Mouse (Mus musculus) midbrain, embryonic 13.5 days (tissue): Measurements from ENCODE around the gene Olfr871. TPM values are rescaled to one million over a fixed set of nuclear protein-coding genes. Genes with fewer than 3 reads are reported as not detected.
"Not testable (repeated sequence)": the region's sequence is repeated elsewhere in the genome, so short reads cannot be mapped to it uniquely, and the experiment has no call there.

Experiments used
- ATAC-seq: fragments of 200-750 bp; cut with Nextera tagmentation; 2 replicates; pipeline ENCODE4 v1.8.0; 2017; ENCODE audit warnings: mild to moderate bottlenecking, moderate TSS enrichment, moderate library complexity
- H3K27ac ChIP-seq: fragments of 300-500 bp; sonication (generic); 2 replicates; pipeline ENCODE4 v1.5.1; 2015; ENCODE audit warnings: inconsistent platforms, mild to moderate bottlenecking, moderate library complexity
- H3K27me3 ChIP-seq: fragments of 300-500 bp; sonication (generic); 2 replicates; pipeline ENCODE4 v1.6.1; 2015; ENCODE audit warnings: mild to moderate bottlenecking, inconsistent platforms
- H3K36me3 ChIP-seq: fragments of 300-500 bp; sonication (generic); 2 replicates; pipeline ENCODE4 v1.6.1; 2015; ENCODE audit warnings: mild to moderate bottlenecking, inconsistent platforms
- H3K4me1 ChIP-seq: fragments of 300-500 bp; sonication (generic); replicated peaks from 2 replicates; pipeline ENCODE4 v1.6.1; 2015; ENCODE audit warnings: inconsistent platforms
- H3K4me2 ChIP-seq: fragments of 300-500 bp; sonication (generic); replicated peaks from 2 replicates; pipeline ENCODE4 v1.6.1; 2015; ENCODE audit warnings: moderate library complexity, mild to moderate bottlenecking, inconsistent platforms
- H3K4me3 ChIP-seq: fragments of 300-500 bp; sonication (generic); replicated peaks from 2 replicates; pipeline ENCODE4 v1.5.1; 2015; ENCODE audit warnings: mild to moderate bottlenecking, inconsistent platforms
- H3K9ac ChIP-seq: fragments of 300-500 bp; sonication (generic); replicated peaks from 2 replicates; pipeline ENCODE4 v1.6.1; 2015; ENCODE audit warnings: mild to moderate bottlenecking, inconsistent platforms
- H3K9me3 ChIP-seq: fragments of 300-500 bp; sonication (generic); 2 replicates; pipeline ENCODE4 v1.6.1; 2016; ENCODE audit warnings: mild to moderate bottlenecking, inconsistent platforms
- WGBS: fragments of 180-500 bp; shearing (Covaris S2); methylation state at CpG from one replicate; pipeline ENCODE4 v1.1.7; 2015; 5-methylcytosine and 5-hydroxymethylcytosine counted together
- polyA plus RNA-seq: library from polyadenylated mRNA; unstranded; fragments of >200 nt; fragmentation: Nextera tagmentation; extraction: Ambion mirVana; gene quantifications from 2 replicates; pipeline ENCODE4 v1.2.1, GENCODE M21; 2015

The Olfr871 gene
- polyA plus RNA-seq: not detected in 2 replicates

- Histone ChIP-seq H3K4me1 (no peaks in the 10 kb centered on the region), H3K4me2 (no peak within 1 kb of the TSS), H3K4me3 (no peak within 1 kb of the TSS), H3K27ac (no peak within 1 kb of the TSS), H3K27me3 (no peaks in the 10 kb centered on the region), H3K9me3 (peaks cover 4% of the 10 kb centered on the region), H3K9ac (no peak within 1 kb of the TSS), H3K36me3 (no peaks in the 10 kb centered on the region)
- ATAC-seq: no peak
Measured at GRCm38 (mm10) chr9:20211907-20212306, at the start of gene Olfr871. Gene Olfr871, plus strand, starts transcription at chr9:20212207.

GRCm38 (mm10) chr9:20173957-20174356, 38.0 kb upstream of the Olfr871 start, which contains the start of gene Olfr870:
Gene Olfr870, minus strand, starts transcription at chr9:20174057.
- Histone ChIP-seq H3K4me3 (no peak within 1 kb of the TSS), H3K9ac (no peak within 1 kb of the TSS), H3K36me3 (no peaks in the 10 kb centered on the region), H3K27ac (no peak within 1 kb of the TSS), H3K4me1 (no peaks in the 10 kb centered on the region), H3K9me3 (peaks cover 14% of the 10 kb centered on the region), H3K27me3 (no peaks in the 10 kb centered on the region), H3K4me2 (no peak within 1 kb of the TSS)
- no peak for ATAC-seq
- WGBS: 77% methylated on average over 2 of the region's 2 CpGs

GRCm38 (mm10) chr9:20179463-20179862, 32.5 kb upstream of the Olfr871 start:
- Histone ChIP-seq H3K36me3 (no peaks in the 10 kb centered on the region), H3K27ac (no peak overlapping the region), H3K4me1 (no peaks in the 10 kb centered on the region), H3K4me2 (no peak overlapping the region), H3K9ac (no peak overlapping the region), H3K9me3 (peaks cover 35% of the 10 kb centered on the region; the same call in 1 of the 2 replicates), H3K27me3 (no peaks in the 10 kb centered on the region), H3K4me3 (no peak overlapping the region)
- 73% methylated on average over 5 of the region's 5 CpGs for WGBS
- no peak for ATAC-seq

GRCm38 (mm10) chr9:20202131-20202530, 9.9 kb upstream of the Olfr871 start:
- Histone ChIP-seq H3K27me3 (no peaks in the 10 kb centered on the region), H3K4me1 (no peaks in the 10 kb centered on the region), H3K27ac (no peak overlapping the region), H3K9ac (no peak overlapping the region), H3K4me2 (no peak overlapping the region), H3K36me3 (no peaks in the 10 kb centered on the region), H3K4me3 (no peak overlapping the region), H3K9me3 (0 out of 2 replicates have a peak, but pooled peaks cover 6% of the 10 kb centered on the region)
- no peak for ATAC-seq
- 80% methylated on average over 1 of the region's 1 CpGs for WGBS

- not testable (repeated sequence) for H3K4me1 ChIP-seq, H3K9me3 ChIP-seq, H3K9ac ChIP-seq, H3K4me2 ChIP-seq, H3K4me3 ChIP-seq, H3K27ac ChIP-seq, H3K27me3 ChIP-seq, ATAC-seq, H3K36me3 ChIP-seq
- 93% methylated on average over 7 of the region's 7 CpGs for WGBS
Measured at GRCm38 (mm10) chr9:20203413-20203984, 8.5 kb upstream of the Olfr871 start.

- H3K36me3 ChIP-seq: no peaks in the 10 kb centered on the region
- no peak overlapping the region for H3K9ac ChIP-seq
- H3K9me3 ChIP-seq: 0 out of 2 replicates have a peak, but pooled peaks cover 2% of the 10 kb centered on the region
- H3K27me3 ChIP-seq: no peaks in the 10 kb centered on the region
- ATAC-seq: no peak
- no peaks in the 10 kb centered on the region for H3K4me1 ChIP-seq
- H3K4me2 ChIP-seq: no peak overlapping the region
- WGBS: 42% methylated on average over 1 of the region's 1 CpGs
- H3K4me3 ChIP-seq: no peak overlapping the region
- H3K27ac ChIP-seq: no peak overlapping the region
Measured at GRCm38 (mm10) chr9:20210812-20211211, 1.2 kb upstream of the Olfr871 start.

GRCm38 (mm10) chr9:20211477-20211876, 530 bp upstream of the Olfr871 start:
- Histone ChIP-seq H3K4me3 (no peak overlapping the region), H3K4me1 (no peaks in the 10 kb centered on the region), H3K36me3 (no peaks in the 10 kb centered on the region), H3K4me2 (no peak overlapping the region), H3K27ac (no peak overlapping the region), H3K27me3 (no peaks in the 10 kb centered on the region), H3K9ac (no peak overlapping the region), H3K9me3 (0 out of 2 replicates have a peak, but pooled peaks cover 2% of the 10 kb centered on the region)
- no peak for ATAC-seq
- WGBS: 74% methylated on average over 2 of the region's 2 CpGs

- H3K4me2 ChIP-seq: no peak within 1 kb of the TSS
- H3K4me1 ChIP-seq: no peaks in the 10 kb centered on the region
- H3K4me3 ChIP-seq: no peak within 1 kb of the TSS
- peaks cover 4% of the 10 kb centered on the region for H3K9me3 ChIP-seq
- no peak within 1 kb of the TSS for H3K27ac ChIP-seq
- no peaks in the 10 kb centered on the region for H3K27me3 ChIP-seq
- ATAC-seq: no peak
- no peaks in the 10 kb centered on the region for H3K36me3 ChIP-seq
- no peak within 1 kb of the TSS for H3K9ac ChIP-seq
Measured at GRCm38 (mm10) chr9:20236819-20237218, 24.8 kb downstream of the Olfr871 start, which contains the start of gene Olfr872. Gene Olfr872, plus strand, starts transcription at chr9:20237119.

- no peak for ATAC-seq
- Histone ChIP-seq H3K4me2 (no peak overlapping the region), H3K27ac (no peak overlapping the region), H3K9ac (no peak overlapping the region), H3K4me1 (no peaks in the 10 kb centered on the region), H3K4me3 (no peak overlapping the region), H3K9me3 (peaks cover 3% of the 10 kb centered on the region; the same call in 1 of the 2 replicates), H3K27me3 (no peaks in the 10 kb centered on the region), H3K36me3 (no peaks in the 10 kb centered on the region)
- WGBS: 72% methylated on average over 2 of the region's 2 CpGs
Measured at GRCm38 (mm10) chr9:20237378-20237777, 25.4 kb downstream of the Olfr871 start.

Other genes with a start within 250 kb of the Olfr871 start
- gene Olfr866, start 184.2 kb upstream of the Olfr871 start, polyA plus RNA-seq: not detected in 2 replicates
- not detected in 2 replicates for gene Olfr867, start 154.6 kb upstream of the Olfr871 start, polyA plus RNA-seq
- gene Olfr868, start 113.6 kb upstream of the Olfr871 start, polyA plus RNA-seq: not detected in 2 replicates
- gene Olfr869, start 83.2 kb upstream of the Olfr871 start, polyA plus RNA-seq: not detected in 2 replicates
- not detected in 2 replicates for gene Olfr870, start 38.1 kb upstream of the Olfr871 start, polyA plus RNA-seq
- not detected in 2 replicates for gene Olfr872, start 24.9 kb downstream of the Olfr871 start, polyA plus RNA-seq
- not detected in 2 replicates for gene Olfr39, start 70.1 kb downstream of the Olfr871 start, polyA plus RNA-seq
- not detected in 2 replicates for gene Olfr873, start 86.3 kb downstream of the Olfr871 start, polyA plus RNA-seq
- 0.13 TPM in 1 of 2 replicates, not detected in the other for gene Olfr18, start 123.9 kb downstream of the Olfr871 start, polyA plus RNA-seq
- gene Zfp560, start 173.0 kb downstream of the Olfr871 start, polyA plus RNA-seq: 41.5 and 45.4 TPM in 2 replicates
- 17.5 and 20.1 TPM in 2 replicates for gene Zfp26, start 248.0 kb downstream of the Olfr871 start, polyA plus RNA-seq